Mouse (Mus musculus): ENCODE data around the gene Kifc5b.

The Kifc5b gene

GRCm38 (mm10) chr17:26939973-26940300 lies 23.0 kb downstream of the Kifc5b start:
- no peak for TF ChIP-seq GATA4 (IDR thresholded peaks at IDR 0.05; ENCODE audit: insufficient replicate concordance, low read length)

- TF ChIP-seq GATA4 (IDR thresholded peaks at IDR 0.05; ENCODE audit: insufficient replicate concordance, low read length), result no peak
These were observed 24.3 kb downstream of the Kifc5b start, which contains the start of gene Syngap1 for GRCm38 (mm10) chr17:26941031-26941789. Gene Syngap1, plus strand, starts transcription at chr17:26941253.

- no peak for TF ChIP-seq GATA4 (IDR thresholded peaks at IDR 0.05; ENCODE audit: insufficient replicate concordance, low read length)
These were observed 25.1 kb downstream of the Kifc5b start for GRCm38 (mm10) chr17:26941841-26942570.

- no peak for TF ChIP-seq GATA4 (IDR thresholded peaks at IDR 0.05; ENCODE audit: insufficient replicate concordance, low read length)
These were observed 29.1 kb downstream of the Kifc5b start for GRCm38 (mm10) chr17:26945824-26946495.

GRCm38 (mm10) chr17:26946567-26946966 lies 29.7 kb downstream of the Kifc5b start:
- TF ChIP-seq GATA4 (IDR thresholded peaks at IDR 0.05; ENCODE audit: insufficient replicate concordance, low read length), result no peak

- TF ChIP-seq GATA4 (IDR thresholded peaks at IDR 0.05; ENCODE audit: insufficient replicate concordance, low read length), result no peak
These were observed 30.6 kb downstream of the Kifc5b start for GRCm38 (mm10) chr17:26947231-26948100.

GRCm38 (mm10) chr17:26948316-26949050 lies 31.6 kb downstream of the Kifc5b start:
- TF ChIP-seq GATA4 (IDR thresholded peaks at IDR 0.05; ENCODE audit: insufficient replicate concordance, low read length), result no peak

GRCm38 (mm10) chr17:26949051-26949577 lies 32.2 kb downstream of the Kifc5b start:
- no peak for TF ChIP-seq GATA4 (IDR thresholded peaks at IDR 0.05; ENCODE audit: insufficient replicate concordance, low read length)

- no peak for TF ChIP-seq GATA4 (IDR thresholded peaks at IDR 0.05; ENCODE audit: insufficient replicate concordance, low read length)
These were observed 33.0 kb downstream of the Kifc5b start for GRCm38 (mm10) chr17:26949866-26950265.

- no peak for TF ChIP-seq GATA4 (IDR thresholded peaks at IDR 0.05; ENCODE audit: insufficient replicate concordance, low read length)
These were observed 33.8 kb downstream of the Kifc5b start for GRCm38 (mm10) chr17:26950560-26951288.

GRCm38 (mm10) chr17:26951406-26951805 lies 34.5 kb downstream of the Kifc5b start:
- TF ChIP-seq GATA4 (IDR thresholded peaks at IDR 0.05; ENCODE audit: insufficient replicate concordance, low read length), result no peak

GRCm38 (mm10) chr17:26951952-26952877 lies 35.3 kb downstream of the Kifc5b start:
- no peak for TF ChIP-seq GATA4 (IDR thresholded peaks at IDR 0.05; ENCODE audit: insufficient replicate concordance, low read length)
